Mouse (Mus musculus) mouse embryonic stem cell (cell line): Measurements from ENCODE around the gene Ephb2.

Experiments
- in situ Hi-C, 2 experiments: fragments of 300-500 bp; cut with MboI; formaldehyde crosslinking; loops; 1 replicate in 1 of 2; 3 replicates in 1 of 2; pipeline ENCODE4 v1.14.3; 2019 to 2020; ENCODE audit warnings: low sequenced_read_pairs in 2 of 2, low pct_unique_long_range_greater_than_20kb in 1 of 2, mixed read lengths in 1 of 2; ENCODE audit not compliant: unreplicated experiment in 1 of 2

Gene Ephb2

DNA sequence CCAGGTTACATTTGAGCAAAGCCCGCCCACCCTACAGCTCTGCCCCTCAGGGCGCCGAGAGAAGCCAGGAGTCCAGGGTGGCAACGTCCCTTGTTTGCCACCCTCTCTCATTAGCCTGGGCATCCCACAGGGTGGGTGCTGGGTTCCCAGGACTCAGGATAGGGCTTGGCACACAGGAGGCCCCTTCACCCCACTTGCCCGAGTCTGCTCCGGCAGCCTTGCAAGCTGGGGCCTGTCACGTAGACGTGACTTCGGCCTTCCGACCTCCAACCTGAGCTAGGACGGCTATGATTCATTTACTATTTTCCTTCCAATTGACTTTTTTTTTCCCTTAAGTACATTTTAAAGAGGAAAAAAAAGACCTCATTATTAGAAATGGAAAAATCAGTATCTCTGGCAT, 56.6 kb downstream of the Ephb2 start:
- in situ Hi-C loops: no loop called here

DNA sequence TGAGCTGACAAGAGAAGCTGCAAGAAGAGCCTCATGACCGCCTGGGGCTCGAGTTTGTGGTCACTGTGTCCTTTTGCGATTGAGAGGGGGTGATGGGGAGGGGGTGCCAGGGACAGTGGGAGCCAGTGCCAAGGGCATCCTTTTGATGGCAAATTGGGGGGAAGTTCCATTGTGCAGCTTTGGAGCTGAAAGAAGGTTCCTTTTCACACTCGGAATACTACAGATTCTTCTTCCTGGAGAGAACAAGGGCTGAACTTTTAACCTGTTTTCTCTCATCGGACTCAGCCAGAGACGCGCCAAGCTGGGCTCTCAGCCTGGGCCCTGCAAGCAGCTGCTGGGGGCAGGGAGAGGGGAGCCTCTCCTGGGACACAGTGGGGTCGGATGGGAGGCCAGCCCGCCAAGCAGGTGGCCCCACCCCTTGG, 59.3 kb downstream of the Ephb2 start:
- in situ Hi-C loops: no loop called here

DNA sequence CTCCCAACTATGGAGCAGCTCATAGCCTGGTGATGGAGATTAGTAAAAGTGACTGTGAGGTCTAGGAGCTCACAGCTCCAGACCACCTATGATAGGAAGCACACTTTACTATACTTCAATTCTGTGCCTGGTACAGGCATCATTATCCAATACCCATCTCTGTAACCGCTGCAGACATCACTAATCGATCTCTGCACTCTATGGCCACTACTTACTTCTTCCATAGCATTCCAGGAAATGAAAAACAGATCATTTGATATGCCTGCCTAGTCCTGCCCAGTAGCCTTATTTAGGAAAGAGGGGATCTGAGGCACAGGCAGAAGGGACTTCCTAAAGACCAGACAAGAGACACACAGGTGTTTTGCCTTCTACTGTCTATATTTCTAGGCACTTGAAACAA, 59.9 kb downstream of the Ephb2 start:
- in situ Hi-C loops: no loop called here

DNA sequence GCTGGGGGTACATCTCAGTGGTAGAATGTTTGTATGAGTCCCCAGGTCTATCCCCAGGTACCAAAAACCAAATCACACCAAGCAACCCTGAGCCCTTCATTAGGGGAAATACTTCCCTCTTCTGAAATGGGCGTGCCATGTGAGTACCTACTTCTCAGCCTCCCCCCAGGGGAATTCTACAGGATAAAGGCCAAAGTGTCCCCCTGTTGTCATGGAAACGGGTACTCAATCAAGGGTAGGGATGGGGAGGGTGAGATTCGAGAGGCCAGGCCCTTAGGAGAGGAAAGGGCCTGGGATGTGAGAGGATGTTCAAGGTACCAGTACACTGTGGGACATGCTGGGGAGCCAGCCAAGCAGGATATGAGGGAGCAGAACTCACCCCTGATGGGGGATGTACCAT, 61.6 kb downstream of the Ephb2 start:
- in situ Hi-C loops: no loop called here

DNA sequence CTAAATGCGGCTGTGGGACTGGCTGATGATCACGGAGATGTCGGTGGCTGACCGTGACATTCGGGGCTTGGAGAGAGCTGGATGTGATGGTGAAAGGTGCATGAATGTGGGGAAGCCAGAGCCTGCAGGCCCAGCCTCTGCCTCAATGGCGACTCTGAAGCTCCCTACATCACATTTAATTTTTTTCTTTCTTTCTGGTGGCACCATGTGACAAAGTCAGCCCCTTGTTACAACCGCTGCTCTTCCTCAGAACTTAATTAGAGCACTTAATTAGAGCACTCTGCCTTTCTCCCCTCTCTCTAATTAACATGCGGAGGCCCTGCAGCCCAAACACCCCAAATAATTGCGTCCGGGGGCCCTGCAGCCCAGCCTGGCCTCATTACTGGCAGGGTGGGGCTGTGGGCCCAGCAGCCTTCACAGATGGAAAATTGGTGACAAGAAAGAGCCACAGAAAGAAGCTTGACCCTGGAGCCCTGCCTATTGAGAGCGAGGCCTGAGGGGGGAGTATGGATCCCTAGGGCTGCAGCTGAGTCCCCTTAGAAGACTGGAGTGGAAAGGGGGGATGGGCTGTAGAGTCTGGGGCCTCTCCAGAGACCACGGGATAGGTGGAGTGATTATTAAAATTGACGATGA, 62.7 kb downstream of the Ephb2 start:
- in situ Hi-C loops: no loop called here

DNA sequence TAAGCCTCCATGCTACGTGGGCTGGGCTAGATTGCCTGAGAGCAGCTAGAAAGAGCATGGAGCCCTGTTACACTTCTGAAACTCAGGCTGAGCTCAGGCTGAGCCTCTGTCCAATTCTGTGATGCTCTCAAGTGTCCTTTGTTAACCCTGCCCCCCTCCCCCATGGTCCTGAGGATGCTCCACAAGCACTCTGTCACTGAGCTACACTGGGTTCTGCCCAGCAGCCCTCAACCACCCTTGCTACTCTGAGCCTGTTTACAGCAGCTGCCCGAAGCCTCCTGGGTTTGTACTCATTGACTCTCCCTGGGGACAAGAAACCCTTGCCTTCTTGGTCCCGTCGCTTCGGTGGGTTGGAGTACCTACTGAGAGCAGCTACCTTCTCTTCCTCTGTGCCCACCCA, 63.5 kb downstream of the Ephb2 start:
- in situ Hi-C loops: no loop called here

DNA sequence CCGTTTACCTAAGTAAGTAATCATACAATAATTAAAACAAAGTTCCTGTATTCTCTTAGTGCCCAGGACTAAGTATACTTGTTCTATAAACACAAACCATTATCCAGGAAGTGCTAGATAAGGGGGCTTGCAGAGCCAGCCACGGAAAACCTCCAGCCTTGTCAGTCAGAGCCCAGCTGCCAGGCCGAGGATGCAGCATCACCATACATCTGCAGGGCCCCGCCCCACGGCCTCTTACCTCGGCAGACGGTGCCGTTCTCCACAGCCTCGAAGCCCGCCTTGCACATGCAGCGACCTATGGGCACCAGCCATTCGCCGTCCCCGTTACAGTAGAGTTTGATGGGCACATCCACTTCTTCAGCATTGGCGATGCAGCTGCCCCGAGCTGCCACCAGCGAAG, 65.1 kb downstream of the Ephb2 start:
- in situ Hi-C loops: no loop called here

DNA sequence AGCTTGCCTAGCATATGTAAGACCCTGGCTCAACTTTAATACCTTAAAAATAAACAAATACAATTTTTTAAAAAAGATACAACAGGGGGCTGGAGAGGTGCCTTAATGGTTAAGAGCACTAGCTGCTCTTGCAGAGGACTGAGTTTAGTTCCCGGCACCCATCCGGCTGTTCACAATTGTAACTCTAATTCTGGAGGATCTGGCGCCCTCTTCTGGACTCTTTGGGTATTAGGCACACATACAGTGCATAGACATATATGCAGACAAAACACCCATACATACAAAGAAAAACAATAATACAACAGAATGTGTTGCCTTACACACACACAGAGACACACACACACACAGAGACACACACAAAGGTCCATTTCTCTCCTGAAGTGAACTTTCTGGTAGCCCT, 67.3 kb downstream of the Ephb2 start:
- in situ Hi-C loops: loop anchor here (5.0 to 10.0 kb wide), 3 partner anchors 84 to 114 kb away; no protein-coding TSS in a partner anchor

DNA sequence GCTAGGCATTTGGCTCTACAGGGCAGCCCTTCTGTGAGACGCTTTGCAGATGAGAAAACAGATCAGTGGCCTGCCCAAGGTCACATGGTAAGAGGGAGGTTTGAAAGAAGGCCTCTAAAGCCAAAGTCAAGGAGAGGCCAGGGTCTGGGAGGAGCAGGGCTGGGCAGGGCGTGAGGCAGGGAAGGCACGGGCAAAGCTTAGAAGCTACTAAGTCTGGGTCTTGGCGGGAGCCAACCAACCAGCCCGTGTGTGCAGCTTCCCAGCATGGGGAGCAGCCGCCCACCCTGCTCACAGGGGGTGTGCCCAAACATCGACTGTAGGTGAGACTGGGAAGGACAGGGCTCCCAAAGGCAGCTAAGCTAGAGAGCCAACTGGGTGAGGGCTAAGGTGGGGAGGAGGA, 70.7 kb downstream of the Ephb2 start:
- in situ Hi-C loops: loop anchor here (5.0 to 10.0 kb wide), 3 partner anchors 80 to 110 kb away; no protein-coding TSS in a partner anchor

DNA sequence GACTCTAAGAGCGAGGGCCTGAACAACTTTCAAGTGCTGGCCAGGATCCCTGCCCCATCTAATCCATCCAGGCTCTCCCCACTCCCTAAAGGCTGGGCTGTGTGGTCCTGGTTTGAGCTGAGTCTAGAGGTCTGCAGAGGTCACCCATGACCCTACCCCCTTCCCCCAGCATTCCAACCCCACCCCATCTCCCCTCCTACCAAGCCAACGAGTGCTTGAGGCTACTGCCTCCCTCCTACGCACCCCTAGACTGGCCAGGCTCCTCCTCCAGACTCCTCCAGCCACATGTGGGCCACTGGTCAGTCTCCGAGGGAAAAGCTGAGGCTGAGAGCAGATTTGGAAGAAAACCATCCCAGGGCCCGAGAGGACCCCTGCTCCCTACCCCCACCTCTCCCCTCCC, 72.4 kb downstream of the Ephb2 start:
- in situ Hi-C loops: loop anchor here in 1 of 2 experiments (10.0 kb wide), 2 partner anchors 79 to 109 kb away; no protein-coding TSS in a partner anchor

DNA sequence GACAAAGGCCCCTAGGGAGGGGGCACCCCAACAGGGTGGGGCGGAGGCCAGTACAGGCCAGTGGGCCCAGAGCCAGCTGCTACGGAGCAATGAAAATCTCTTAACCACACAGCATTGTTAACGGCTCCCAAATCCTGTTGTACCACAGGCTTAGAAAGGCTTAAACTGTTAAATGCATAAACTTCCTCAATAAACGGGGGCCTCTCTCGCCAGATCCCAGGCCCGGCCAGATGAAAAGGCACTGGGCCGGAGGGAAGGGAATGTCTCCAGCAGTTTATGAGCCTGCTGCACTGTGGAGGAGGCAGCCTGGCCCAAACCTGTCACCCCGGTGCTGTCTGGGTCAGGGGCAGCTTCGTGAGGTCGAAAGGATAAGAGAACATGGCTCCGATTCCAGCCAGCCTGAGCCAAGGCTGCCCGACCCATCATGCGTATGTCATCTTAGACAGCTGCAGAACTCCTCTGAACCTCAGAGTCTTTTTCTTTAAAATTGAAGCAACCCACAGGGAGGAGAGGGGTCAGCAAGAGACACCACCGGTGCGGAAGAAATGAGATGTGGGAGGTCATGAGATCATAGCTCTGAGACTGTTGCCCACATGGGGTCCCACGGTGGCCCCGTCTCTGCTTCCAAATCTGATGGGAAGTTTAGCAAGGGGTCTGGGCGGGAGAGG, 73.9 kb downstream of the Ephb2 start:
- in situ Hi-C loops: loop anchor here in 1 of 2 experiments (10.0 kb wide), 2 partner anchors 77 to 107 kb away; no protein-coding TSS in a partner anchor

DNA sequence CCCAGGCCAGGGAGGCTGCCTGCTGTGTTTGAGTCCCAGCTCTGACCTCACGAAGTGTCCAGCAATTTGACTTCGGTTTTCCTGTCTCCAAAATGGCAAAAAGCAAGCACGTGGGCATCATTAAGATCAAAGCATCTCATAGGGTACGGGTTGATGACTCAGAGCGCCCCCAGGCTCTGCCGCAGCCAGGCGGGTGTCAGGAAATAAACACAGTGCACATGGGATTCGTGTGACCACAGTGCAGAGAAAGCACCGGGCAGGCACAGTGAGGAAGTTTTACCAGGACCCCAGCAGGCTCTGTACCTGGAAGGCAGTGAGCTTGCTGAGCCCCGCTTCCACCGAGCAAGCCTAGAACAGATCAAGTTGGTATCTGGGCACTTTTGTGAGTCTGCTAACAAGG, 74.9 kb downstream of the Ephb2 start:
- in situ Hi-C loops: loop anchor here in 1 of 2 experiments (10.0 kb wide), 2 partner anchors 76 to 106 kb away; no protein-coding TSS in a partner anchor

DNA sequence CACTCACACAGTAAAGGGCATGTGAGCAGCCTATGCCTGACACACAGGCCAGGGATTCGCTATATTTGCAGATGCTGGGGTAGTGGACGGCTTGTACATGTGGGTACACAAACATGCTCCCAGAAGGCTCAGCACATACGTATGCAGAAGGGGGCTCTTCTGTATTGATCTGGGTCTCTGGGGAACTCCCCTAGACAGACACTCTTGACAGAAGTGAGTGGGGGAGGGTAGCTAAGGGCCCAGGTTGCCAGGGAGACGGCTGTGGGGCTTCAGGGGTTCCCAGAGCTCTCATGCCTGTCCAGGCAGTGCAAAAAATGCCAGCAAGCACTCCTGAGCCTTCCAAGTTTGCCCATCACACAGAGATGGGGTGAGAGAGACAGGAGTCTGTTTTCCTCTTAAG, 78.7 kb downstream of the Ephb2 start:
- in situ Hi-C loops: no loop called here

DNA sequence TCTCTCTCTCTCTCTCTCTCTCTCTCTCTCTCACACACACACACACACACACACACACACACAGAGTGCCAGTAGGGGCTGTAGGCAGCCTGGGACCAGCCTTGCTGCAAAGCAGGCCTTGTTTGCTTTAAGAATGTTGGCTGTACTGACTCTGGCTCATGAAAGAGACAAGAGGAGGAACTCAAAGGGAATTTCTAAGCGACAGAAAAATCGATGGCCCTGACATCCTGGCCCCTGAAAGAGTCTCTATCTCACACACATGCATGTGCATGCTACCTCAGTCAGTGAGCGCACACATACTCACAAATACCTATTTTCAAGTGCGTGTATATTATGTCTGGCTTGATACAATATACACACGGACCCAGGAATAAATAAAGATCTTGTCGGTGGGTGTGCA, 79.3 kb downstream of the Ephb2 start:
- in situ Hi-C loops: no loop called here

DNA sequence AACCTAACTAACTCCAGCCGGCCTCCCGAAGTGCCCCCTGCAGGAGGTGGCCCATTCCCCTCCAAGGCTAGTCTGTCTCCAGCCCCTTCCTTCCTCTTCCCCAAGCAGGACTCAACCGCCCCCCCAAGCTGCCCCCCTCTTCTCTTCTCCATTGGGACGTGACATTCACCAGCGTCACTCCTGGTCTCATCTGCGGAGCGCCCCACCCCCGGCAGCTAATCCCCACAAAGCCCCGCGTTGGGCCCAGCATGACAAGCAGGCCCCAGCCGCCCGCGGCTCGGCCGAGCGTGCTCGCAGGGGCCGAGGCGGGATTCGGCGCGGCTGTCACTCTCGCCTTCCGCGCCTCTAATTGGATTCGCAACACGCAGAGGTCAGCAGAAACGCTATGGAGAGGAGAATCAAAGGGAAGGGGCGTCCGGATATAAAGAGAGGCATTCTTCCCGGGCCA, 80.4 kb downstream of the Ephb2 start:
- in situ Hi-C loops: no loop called here

DNA sequence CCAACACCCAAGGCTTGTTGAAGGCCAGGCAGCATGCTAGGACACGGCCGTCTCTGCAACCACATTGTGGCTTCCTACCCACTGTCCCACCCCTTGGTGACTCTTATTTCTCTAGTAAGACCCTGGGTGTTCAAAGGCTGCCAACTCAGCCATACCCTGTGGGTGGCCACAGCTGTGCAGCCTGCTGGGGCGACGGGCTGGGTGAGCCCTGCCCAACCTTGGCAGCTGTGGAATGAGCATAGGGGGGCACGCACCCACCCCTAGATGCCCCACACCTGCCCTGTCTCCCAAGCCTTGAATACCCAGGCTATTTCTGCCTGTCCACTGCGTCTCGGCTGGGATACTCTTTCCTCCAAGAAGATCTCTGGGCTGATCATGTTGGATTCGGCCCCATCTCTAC, 81.5 kb downstream of the Ephb2 start:
- in situ Hi-C loops: no loop called here

DNA sequence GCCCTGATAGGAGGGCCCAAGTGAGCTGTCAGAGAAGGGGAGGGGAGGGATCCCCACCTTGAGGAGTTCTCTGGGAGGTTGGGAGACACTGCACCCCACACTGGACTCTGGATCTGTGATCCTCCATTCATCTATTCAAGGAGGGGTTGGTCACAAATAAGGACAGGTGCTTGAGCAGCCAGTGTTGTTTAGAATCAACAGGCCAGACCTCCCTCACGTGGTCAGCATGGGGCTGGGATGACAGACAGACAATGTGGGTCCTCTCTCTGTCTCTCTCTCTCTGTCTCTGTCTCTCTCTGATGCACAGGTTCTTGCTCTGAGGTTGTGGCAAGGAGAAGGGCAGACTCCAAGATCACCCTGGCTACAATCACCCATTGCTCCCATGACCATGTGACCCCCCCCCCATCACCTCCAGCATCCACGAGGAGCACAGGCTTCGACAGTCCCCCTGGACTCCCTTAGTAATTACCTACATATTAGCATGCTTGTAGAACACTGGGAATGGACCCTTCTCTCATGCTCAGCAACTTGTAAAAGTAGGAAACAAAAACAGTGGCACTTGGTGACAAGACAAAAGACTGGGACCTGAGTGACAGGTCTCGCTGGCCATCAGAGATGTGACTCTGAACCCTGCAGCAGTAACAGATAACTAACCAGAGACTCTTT, 84.3 kb downstream of the Ephb2 start:
- in situ Hi-C loops: no loop called here

DNA sequence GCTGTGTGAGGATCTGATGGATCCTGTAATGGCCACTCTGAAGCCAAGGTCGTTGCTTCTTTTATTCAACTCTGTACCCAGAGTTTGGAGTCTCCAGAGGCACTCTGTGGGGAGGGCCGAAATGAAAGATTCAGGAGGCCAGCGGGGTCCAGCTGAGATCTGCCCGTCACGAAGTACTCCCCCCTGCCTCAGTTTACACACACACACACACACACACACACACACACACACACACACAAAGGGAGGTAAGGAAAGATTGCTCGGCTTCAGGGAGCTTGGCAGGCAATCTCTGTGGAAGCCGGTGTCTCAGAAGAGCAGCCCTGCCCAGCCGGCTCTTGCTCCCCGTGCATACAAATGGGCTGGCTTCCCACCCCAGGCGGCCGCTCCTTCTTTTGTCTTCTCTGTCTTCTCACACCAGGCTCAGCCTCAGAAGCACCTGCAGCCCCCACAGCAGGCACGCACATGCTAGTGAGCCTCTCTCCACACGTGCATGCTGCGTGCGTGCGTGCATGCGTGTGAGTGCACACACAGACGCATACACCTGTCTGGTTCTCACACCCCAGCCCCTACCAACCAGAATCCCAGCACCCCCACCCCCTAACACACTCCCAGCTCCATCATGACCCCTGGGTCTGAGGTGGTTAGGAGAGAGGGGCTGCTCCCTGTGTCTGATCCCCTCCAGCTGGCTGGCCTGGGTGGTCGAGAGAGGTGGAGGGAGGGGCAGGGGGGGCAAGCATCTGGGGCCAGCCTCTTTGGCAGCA, 85.0 kb downstream of the Ephb2 start:
- in situ Hi-C loops: no loop called here
